Mouse (Mus musculus): ENCODE measurements around the gene Cdh11. TPM values are rescaled to one million over a fixed set of nuclear protein-coding genes. Genes with fewer than 3 reads are reported as not detected.

Cdh11 gene
- total and polyA plus RNA-seq, 3 experiments = 0.13 to 0.17 TPM; not detected in 1

- Histone ChIP-seq H3K9me3 (replicated peaks; ENCODE audit: low read length) (peaks cover 39% of the 10 kb centered on the region), H3K4me1 (ENCODE audit: control insufficient read depth in 1 of 2, insufficient read depth in 2 of 2) (no peaks in the 10 kb centered on the region), H3K36me3 (replicated peaks in 1 of 2; ENCODE audit: control insufficient read depth in 1 of 2, insufficient read depth in 1 of 2, low read length in 1 of 2) (no peaks in the 10 kb centered on the region), H3K79me2 (replicated peaks; ENCODE audit: control insufficient read depth, extremely low read depth, insufficient read depth, poor library complexity, severe bottlenecking) (no peaks in the 10 kb centered on the region), H3K4me3 (replicated peaks in 1 of 3; ENCODE audit: low read depth in 2 of 3, low read length in 2 of 3, poor library complexity in 1 of 3) (no peak overlapping the region), H3K4me2 (ENCODE audit: insufficient read depth, low read depth, poor library complexity, severe bottlenecking) (no peak overlapping the region), H3K9ac (ENCODE audit: insufficient read depth, low read depth) (no peak overlapping the region), H3K27me3 (replicated peaks) (no peaks in the 10 kb centered on the region), H3K27ac (ENCODE audit: insufficient read depth, low read depth) (no peak overlapping the region)
- no peak for TF ChIP-seq NRF1 (IDR thresholded peaks at IDR 0.05; ENCODE audit: low read depth, low read length)
- in situ Hi-C loops (cut with MboI; ENCODE audit: low pct_ligation_motif_present, low pct_unique_long_range_greater_than_20kb, low sequenced_read_pairs) = no loop called here
- dilution Hi-C loops (cut with MboI; ENCODE audit: extremely low pct_ligation_motif_present, extremely low pct_unique_long_range_greater_than_20kb, low sequenced_read_pairs) = no loop called here
- DNase-seq (ENCODE audit: extremely low read depth) = no peak
These were observed 173.3 kb downstream of the Cdh11 start for GRCm38 (mm10) chr8:102612146-102612545.

GRCm38 (mm10) chr8:102601327-102601726, 184.1 kb downstream of the Cdh11 start:
- Histone ChIP-seq H3K4me2 (ENCODE audit: insufficient read depth, low read depth, poor library complexity, severe bottlenecking) (no peak overlapping the region), H3K27ac (ENCODE audit: insufficient read depth, low read depth) (no peak overlapping the region)
- dilution Hi-C loops (cut with MboI; ENCODE audit: extremely low pct_ligation_motif_present, extremely low pct_unique_long_range_greater_than_20kb, low sequenced_read_pairs) = no loop called here

DNA sequence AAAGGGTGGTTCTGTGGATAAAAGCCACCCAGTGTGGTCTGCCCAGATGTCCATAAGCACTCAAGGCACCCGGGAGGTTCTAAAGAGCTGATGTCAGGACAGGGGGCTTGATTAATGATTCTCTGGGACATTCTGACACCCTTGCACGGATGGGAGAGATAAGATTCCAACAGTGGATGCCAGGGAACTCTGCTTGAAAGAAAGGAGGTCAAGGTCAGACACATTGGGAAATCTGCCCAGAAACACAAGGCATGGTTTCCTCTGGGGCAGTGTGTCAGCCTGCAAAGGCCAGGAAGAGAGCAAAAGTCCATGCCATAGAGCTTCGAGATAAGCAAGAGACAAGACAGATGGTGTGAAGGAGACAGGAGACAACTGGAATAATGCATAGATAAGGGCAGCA, 188.9 kb downstream of the Cdh11 start:
- no peak for TF ChIP-seq MYC (IDR thresholded peaks at IDR 0.05; ENCODE audit: low read depth, low read length)
- TF ChIP-seq NRF1 (IDR thresholded peaks at IDR 0.05; ENCODE audit: low read depth, low read length) = no peak
- TF ChIP-seq ELF1 (IDR thresholded peaks at IDR 0.05; ENCODE audit: low read depth, low read length) = no peak
- no peak for TF ChIP-seq CTCF (conservative IDR thresholded peaks at IDR 0.05 in 1 of 2, IDR thresholded peaks at IDR 0.05 in 1 of 2; ENCODE audit: low read depth in 2 of 2, low read length in 2 of 2)
- no peak for TF ChIP-seq E2F4 (IDR thresholded peaks at IDR 0.05; ENCODE audit: insufficient replicate concordance, low read depth, low read length)
- Histone ChIP-seq H3K27me3 (replicated peaks) (no peaks in the 10 kb centered on the region), H3K4me2 (ENCODE audit: insufficient read depth, low read depth, poor library complexity, severe bottlenecking) (no peak overlapping the region), H3K27ac (ENCODE audit: insufficient read depth, low read depth) (no peak overlapping the region), H3K36me3 (replicated peaks in 1 of 2; ENCODE audit: control insufficient read depth in 1 of 2, insufficient read depth in 1 of 2, low read length in 1 of 2) (no peaks in the 10 kb centered on the region), H3K79me2 (replicated peaks; ENCODE audit: control insufficient read depth, extremely low read depth, insufficient read depth, poor library complexity, severe bottlenecking) (no peaks in the 10 kb centered on the region), H3K9ac (ENCODE audit: insufficient read depth, low read depth) (no peak overlapping the region), H3K4me1 (ENCODE audit: control insufficient read depth in 1 of 2, insufficient read depth in 2 of 2) (no peaks in the 10 kb centered on the region), H3K9me3 (replicated peaks; ENCODE audit: low read length) (peaks cover 15% of the 10 kb centered on the region), H3K4me3 (replicated peaks in 1 of 3; ENCODE audit: low read depth in 2 of 3, low read length in 2 of 3, poor library complexity in 1 of 3) (no peak overlapping the region)
- no peak for DNase-seq (ENCODE audit: extremely low read depth)
- in situ Hi-C loops (cut with MboI; ENCODE audit: low pct_ligation_motif_present, low pct_unique_long_range_greater_than_20kb, low sequenced_read_pairs) (no loop called here), dilution Hi-C loops (cut with MboI; ENCODE audit: extremely low pct_ligation_motif_present, extremely low pct_unique_long_range_greater_than_20kb, low sequenced_read_pairs) (no loop called here)

More at GRCm38 (mm10) chr8:102601327-102601726, 184.1 kb downstream of the Cdh11 start:
- Histone ChIP-seq H3K9ac (ENCODE audit: insufficient read depth, low read depth) (no peak overlapping the region), H3K4me3 (replicated peaks in 1 of 3; ENCODE audit: low read depth in 2 of 3, low read length in 2 of 3, poor library complexity in 1 of 3) (no peak overlapping the region), H3K9me3 (replicated peaks; ENCODE audit: low read length) (peaks cover 15% of the 10 kb centered on the region), H3K27me3 (replicated peaks) (no peaks in the 10 kb centered on the region), H3K36me3 (replicated peaks in 1 of 2; ENCODE audit: control insufficient read depth in 1 of 2, insufficient read depth in 1 of 2, low read length in 1 of 2) (no peaks in the 10 kb centered on the region), H3K79me2 (replicated peaks; ENCODE audit: control insufficient read depth, extremely low read depth, insufficient read depth, poor library complexity, severe bottlenecking) (no peaks in the 10 kb centered on the region), H3K4me1 (ENCODE audit: control insufficient read depth in 1 of 2, insufficient read depth in 2 of 2) (no peaks in the 10 kb centered on the region)
- DNase-seq (ENCODE audit: extremely low read depth) = no peak
- no peak for TF ChIP-seq ZMIZ1 (IDR thresholded peaks at IDR 0.05; ENCODE audit: low read depth, low read length)
- TF ChIP-seq NRF1 (IDR thresholded peaks at IDR 0.05; ENCODE audit: low read depth, low read length) = no peak
- no peak for TF ChIP-seq CTCF (conservative IDR thresholded peaks at IDR 0.05 in 1 of 2, IDR thresholded peaks at IDR 0.05 in 1 of 2; ENCODE audit: low read depth in 2 of 2, low read length in 2 of 2)
- TF ChIP-seq EP300 (IDR thresholded peaks at IDR 0.05; ENCODE audit: low read length) = no peak
- TF ChIP-seq SMC3 (IDR thresholded peaks at IDR 0.05; ENCODE audit: low read depth, low read length) = no peak
- no peak for TF ChIP-seq IRF4 (IDR thresholded peaks at IDR 0.05; ENCODE audit: low read depth, low read length)
- TF ChIP-seq E2F4 (IDR thresholded peaks at IDR 0.05; ENCODE audit: insufficient replicate concordance, low read depth, low read length) = no peak
- TF ChIP-seq MXI1 (IDR thresholded peaks at IDR 0.05; ENCODE audit: low read depth, low read length) = no peak
- no peak for TF ChIP-seq RAD21 (IDR thresholded peaks at IDR 0.05; ENCODE audit: low read depth, low read length)
- TF ChIP-seq JUN (IDR thresholded peaks at IDR 0.05; ENCODE audit: insufficient read depth, low read depth, low read length) = no peak
- no peak for TF ChIP-seq MEF2A (IDR thresholded peaks at IDR 0.05; ENCODE audit: borderline replicate concordance, low read depth, low read length)
- no peak for TF ChIP-seq UBTF (IDR thresholded peaks at IDR 0.05; ENCODE audit: low read depth, low read length)
- TF ChIP-seq PAX5 (IDR thresholded peaks at IDR 0.05; ENCODE audit: low read length) = no peak
- TF ChIP-seq POLR2A (IDR thresholded peaks at IDR 0.05; ENCODE audit: low read depth, low read length) = no peak
- TF ChIP-seq USF1 (IDR thresholded peaks at IDR 0.05; ENCODE audit: low read depth, low read length) = no peak
- no peak for TF ChIP-seq MAFK (IDR thresholded peaks at IDR 0.05; ENCODE audit: insufficient replicate concordance, low read length)
- in situ Hi-C loops (cut with MboI; ENCODE audit: low pct_ligation_motif_present, low pct_unique_long_range_greater_than_20kb, low sequenced_read_pairs) = no loop called here

All from CH12.LX (cell line).